14 mouse cellular contexts compared by ENCODE assay signal in genomic region chr15:94517913-94518491, GRCm38 (mm10). TPM values are rescaled to one million over a fixed set of nuclear protein-coding genes. Genes with fewer than 3 reads are reported as not detected.
"Had no signal": no experiment of that assay in that cellular context is flagged by ENCODE, and none has a peak within 500 bp of the region (broad histone marks: within the 10 kb centered on the region; RNA-seq: fewer than 3 reads in every experiment).

No protein-coding gene starts in this region.

- H3K4me3 ChIP-seq: layer of hippocampus, adult 2 months; limb, embryonic 15.5 days; midbrain, embryonic 12.5 days; neural tube, embryonic 13.5 days; stomach, embryonic 15.5 days had no signal

- ATAC-seq: midbrain, embryonic 16.5 days had no signal

- H3K9me3 ChIP-seq: limb, embryonic 15.5 days; midbrain, embryonic 12.5 days; neural tube, embryonic 13.5 days; stomach, embryonic 15.5 days had no signal

- H3K27me3 ChIP-seq: limb, embryonic 15.5 days; neural tube, embryonic 13.5 days; stomach, embryonic 15.5 days had no signal

- H3K27ac ChIP-seq: layer of hippocampus, adult 2 months; limb, embryonic 15.5 days; liver, embryonic 14.5 days; midbrain, embryonic 12.5 days; neural tube, embryonic 13.5 days; stomach, embryonic 15.5 days had no signal

- H3K36me3 ChIP-seq: limb, embryonic 15.5 days; midbrain, embryonic 12.5 days; neural tube, embryonic 13.5 days; stomach, embryonic 15.5 days had no signal

- H3K9ac ChIP-seq: limb, embryonic 15.5 days; liver, embryonic 14.5 days; midbrain, embryonic 12.5 days; neural tube, embryonic 13.5 days; stomach, embryonic 15.5 days had no signal

- H3K4me1 ChIP-seq: limb, embryonic 15.5 days; midbrain, embryonic 12.5 days; neural tube, embryonic 13.5 days; stomach, embryonic 15.5 days had no signal

- DNase-seq: kidney, postnatal 10 days; kidney, postnatal 4 days; lung, adult 18-20 months; right cerebral cortex, postnatal 14 days; thymus, adult 2 months; thymus, postnatal 25 days had no signal

- H3K4me2 ChIP-seq: limb, embryonic 15.5 days; midbrain, embryonic 12.5 days; neural tube, embryonic 13.5 days; stomach, embryonic 15.5 days had no signal

RNA-seq across cellular contexts. Expression of gene Adamts20, which starts 52.8 kb away (rescaled TPM):
- total RNA-seq: megakaryocyte-erythroid progenitor cell, adult 5-6 weeks had no signal
